Mouse (Mus musculus) heart, embryonic 16.5 days (tissue): ENCODE results near the gene Ttc23. TPM values are rescaled to one million over a fixed set of nuclear protein-coding genes. Genes with fewer than 3 reads are reported as not detected.

Source experiments
- ATAC-seq: fragments of 200-750 bp; cut with Nextera tagmentation; replicated peaks from 2 replicates; pipeline ENCODE4 v1.8.0; 2017; ENCODE audit warnings: moderate number of reproducible peaks; ENCODE audit not compliant: insufficient read depth, low FRiP score; ENCODE audit errors: extremely low read depth
- H3K27ac ChIP-seq: fragments of 300-500 bp; sonication (generic); 2 replicates; pipeline ENCODE4 v1.5.1; 2014; ENCODE audit warnings: mild to moderate bottlenecking, low read length, control low read depth, moderate library complexity
- H3K27me3 ChIP-seq: fragments of 300-500 bp; sonication (generic); 2 replicates; pipeline ENCODE4 v1.6.1; 2014; ENCODE audit warnings: low read length, mixed read lengths; ENCODE audit not compliant: control insufficient read depth, insufficient read depth
- H3K36me3 ChIP-seq: fragments of 300-500 bp; sonication (generic); 2 replicates; pipeline ENCODE4 v1.6.1; 2014; ENCODE audit not compliant: control insufficient read depth, insufficient read depth
- H3K4me1 ChIP-seq: fragments of 300-500 bp; sonication (generic); 2 replicates; pipeline ENCODE4 v1.6.1; 2014; ENCODE audit warnings: low read length, mixed read lengths; ENCODE audit not compliant: control insufficient read depth, insufficient read depth
- H3K4me2 ChIP-seq: fragments of 300-500 bp; sonication (generic); 2 replicates; pipeline ENCODE4 v1.6.1; 2014; ENCODE audit warnings: low read depth, mild to moderate bottlenecking, control low read depth, low read length
- H3K4me3 ChIP-seq: fragments of 300-500 bp; sonication (generic); 2 replicates; pipeline ENCODE4 v1.5.1; 2014; ENCODE audit warnings: mild to moderate bottlenecking, control low read depth, low read length
- H3K9ac ChIP-seq: fragments of 300-500 bp; sonication (generic); 2 replicates; pipeline ENCODE4 v1.6.1; 2014; ENCODE audit warnings: low read length, control low read depth
- H3K9me3 ChIP-seq: fragments of 300-500 bp; sonication (generic); replicated peaks from 2 replicates; pipeline ENCODE4 v1.6.1; 2016; ENCODE audit warnings: low read length; ENCODE audit not compliant: control insufficient read depth
- WGBS: fragments of 180-500 bp; shearing (Covaris S2); extraction: QIAGEN DNeasy Blood & Tissue Kit; methylation state at CpG from one replicate; pipeline ENCODE4 v1.1.7; 2014; 5-methylcytosine and 5-hydroxymethylcytosine counted together
- polyA plus RNA-seq: library from polyadenylated mRNA; unstranded; fragments of >200 nt; fragmentation: Nextera tagmentation; extraction: Ambion mirVana; gene quantifications from 2 replicates; pipeline ENCODE4 v1.2.1, GENCODE M21; 2015

The Ttc23 gene
- polyA plus RNA-seq, 1 experiment from 2014 or later, result 17.5 TPM

DNA sequence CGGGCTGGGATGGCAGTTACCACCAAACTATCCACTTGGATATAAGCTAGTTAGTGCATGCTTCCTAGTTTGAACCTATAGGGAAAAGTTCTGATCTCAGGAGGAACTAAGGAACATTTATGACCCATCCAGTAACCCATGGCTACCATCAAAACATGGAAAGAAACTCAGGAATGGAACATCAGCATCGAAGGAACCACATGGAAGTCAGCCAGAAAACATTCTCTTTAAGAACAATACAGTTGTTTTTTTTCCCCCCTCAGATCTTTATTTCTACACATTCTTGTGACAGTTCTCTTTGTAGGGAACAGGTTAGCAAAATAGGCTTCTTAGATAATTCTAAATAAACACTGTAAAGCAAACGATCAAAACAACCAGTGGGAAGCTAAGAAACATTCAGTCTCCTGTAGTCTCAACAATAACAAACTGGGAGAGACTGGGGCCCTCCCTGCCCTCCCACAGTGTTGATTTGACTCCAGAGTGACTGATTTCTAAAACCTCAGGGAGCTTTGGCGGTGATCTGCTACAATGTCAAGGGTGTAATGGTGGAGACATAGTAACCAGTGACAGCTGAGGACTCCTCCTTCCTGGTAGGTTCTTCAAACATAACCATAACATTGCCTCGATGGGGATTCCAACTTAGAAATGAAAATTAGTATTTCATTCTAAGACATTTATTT is 83.4 kb downstream of the Ttc23 start:
- Histone ChIP-seq H3K4me3 (no peak overlapping the region), H3K27ac (no peak overlapping the region), H3K27me3 (no peaks in the 10 kb centered on the region), H3K4me1 (peaks cover 20% of the 10 kb centered on the region), H3K9ac (no peak overlapping the region), H3K36me3 (peaks cover 8% of the 10 kb centered on the region), H3K4me2 (no peak overlapping the region), H3K9me3 (peaks cover 3% of the 10 kb centered on the region; the same call in 1 of the 2 replicates)
- 53% methylated on average over 5 of the region's 5 CpGs for WGBS
- ATAC-seq, result no peak; the same call in 1 of the 2 replicates

DNA sequence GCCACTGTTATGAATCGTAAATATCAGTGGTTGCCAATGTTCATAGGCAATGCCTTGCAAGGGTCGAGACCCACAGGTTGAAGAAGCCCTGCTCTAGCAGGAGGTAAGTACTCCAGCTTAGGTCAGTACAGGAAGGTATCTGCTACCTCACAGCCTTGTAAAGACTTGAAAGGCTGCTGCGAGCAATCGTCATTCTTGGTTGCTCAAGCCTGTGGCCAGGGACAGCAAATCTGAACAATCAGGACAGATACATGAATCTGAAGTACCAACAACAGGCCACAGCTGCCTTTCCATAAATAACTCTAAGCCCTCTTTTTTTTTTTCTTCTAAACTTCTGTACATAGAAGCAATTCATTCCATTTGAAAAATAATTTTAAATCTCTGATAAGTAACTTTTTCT is 85.1 kb downstream of the Ttc23 start:
- H3K4me2 ChIP-seq, result no peak overlapping the region
- no peak overlapping the region; the same call in 1 of the 2 replicates for H3K27ac ChIP-seq
- peaks cover 8% of the 10 kb centered on the region for H3K36me3 ChIP-seq
- H3K27me3 ChIP-seq, result no peaks in the 10 kb centered on the region
- peaks cover 3% of the 10 kb centered on the region; the same call in 1 of the 2 replicates for H3K9me3 ChIP-seq
- peaks cover 20% of the 10 kb centered on the region for H3K4me1 ChIP-seq
- 58% methylated on average over 4 of the region's 4 CpGs for WGBS
- ATAC-seq, result no peak
- H3K9ac ChIP-seq, result no peak overlapping the region
- H3K4me3 ChIP-seq, result no peak overlapping the region

DNA sequence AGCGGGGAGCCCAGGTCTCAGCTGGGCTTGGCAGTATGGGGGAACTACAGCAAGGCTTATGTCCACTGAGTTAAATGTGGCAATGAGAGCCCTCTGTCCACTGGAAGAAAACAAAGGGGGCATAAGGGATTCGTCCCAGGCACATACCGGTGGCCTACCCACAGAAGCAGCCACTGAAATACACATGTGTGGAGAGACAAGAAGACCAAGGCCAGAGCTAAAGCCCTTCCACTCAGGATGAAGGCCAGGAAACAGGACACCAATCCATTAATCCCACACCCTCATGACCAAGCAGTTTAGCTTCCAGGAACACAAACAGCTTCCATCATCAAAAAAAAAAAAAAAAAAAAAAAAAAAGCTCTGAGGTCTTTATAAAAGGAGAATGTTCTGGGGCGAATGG is 93.2 kb downstream of the Ttc23 start:
- no peak overlapping the region for H3K4me3 ChIP-seq
- 88% methylated on average over 4 of the region's 4 CpGs for WGBS

DNA sequence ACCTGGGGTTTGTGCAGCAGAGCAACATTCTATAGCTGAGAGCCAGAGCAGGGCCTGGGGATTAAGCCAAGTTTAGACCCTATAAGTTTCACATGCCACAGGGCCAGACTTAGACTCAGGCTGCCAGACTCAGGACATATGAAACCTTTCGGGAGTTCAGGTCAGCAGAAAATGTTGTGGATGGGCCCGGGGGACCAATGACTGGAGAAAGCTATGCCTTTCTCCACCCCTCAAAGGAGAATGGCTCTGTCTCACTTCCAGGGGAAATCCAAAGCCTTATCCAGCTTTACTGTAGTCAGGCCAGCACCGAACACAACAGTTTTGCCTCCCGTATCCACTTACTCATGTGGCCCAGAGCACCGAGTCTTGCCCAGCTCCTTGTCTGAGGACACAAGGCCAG is 93.6 kb downstream of the Ttc23 start:
- Histone ChIP-seq H3K4me2 (no peak overlapping the region), H3K4me3 (no peak overlapping the region), H3K27me3 (no peaks in the 10 kb centered on the region), H3K9ac (no peak overlapping the region), H3K36me3 (no peaks in the 10 kb centered on the region), H3K9me3 (no peaks in the 10 kb centered on the region), H3K27ac (peak overlapping the region; percentile 44; the same call in 1 of the 2 replicates), H3K4me1 (peaks cover 18% of the 10 kb centered on the region)
- no peak for ATAC-seq
- 61% methylated on average over 5 of the region's 5 CpGs for WGBS

More for the DNA sequence above, 93.2 kb downstream of the Ttc23 start:
- H3K4me2 ChIP-seq, result no peak overlapping the region
- H3K27ac ChIP-seq, result no peak overlapping the region
- no peaks in the 10 kb centered on the region for H3K9me3 ChIP-seq
- no peak overlapping the region for H3K9ac ChIP-seq
- ATAC-seq, result no peak
- H3K36me3 ChIP-seq, result no peaks in the 10 kb centered on the region
- H3K4me1 ChIP-seq, result peaks cover 18% of the 10 kb centered on the region
- H3K27me3 ChIP-seq, result no peaks in the 10 kb centered on the region

DNA sequence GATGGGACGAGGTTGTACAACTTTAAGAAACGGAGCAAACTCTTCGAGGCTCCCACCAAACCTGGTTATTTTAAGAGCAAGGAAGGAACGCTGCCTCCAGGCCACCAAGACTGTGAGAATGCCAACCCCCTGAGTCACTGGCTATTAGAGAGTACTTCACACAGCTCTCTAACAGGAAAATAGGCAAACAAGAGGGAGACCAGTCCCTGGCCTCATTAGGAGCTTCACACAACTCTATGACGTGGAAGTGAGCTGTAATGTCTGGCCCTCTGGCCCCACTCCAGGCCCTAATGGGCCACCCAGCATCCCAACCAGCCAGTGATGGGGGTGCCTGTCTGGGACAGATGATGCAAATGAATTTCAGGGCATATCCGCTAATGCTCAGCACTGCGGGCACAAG is 94.5 kb downstream of the Ttc23 start:
- peak overlapping the region; percentile 56 for H3K27ac ChIP-seq
- no peaks in the 10 kb centered on the region for H3K36me3 ChIP-seq
- peak; percentile 79 for ATAC-seq
- H3K27me3 ChIP-seq, result no peaks in the 10 kb centered on the region
- no peak overlapping the region for H3K4me3 ChIP-seq
- WGBS, result 38% methylated on average over 7 of the region's 7 CpGs
- H3K9ac ChIP-seq, result no peak overlapping the region
- H3K4me2 ChIP-seq, result no peak overlapping the region
- no peaks in the 10 kb centered on the region for H3K9me3 ChIP-seq
- H3K4me1 ChIP-seq, result peaks cover 18% of the 10 kb centered on the region

DNA sequence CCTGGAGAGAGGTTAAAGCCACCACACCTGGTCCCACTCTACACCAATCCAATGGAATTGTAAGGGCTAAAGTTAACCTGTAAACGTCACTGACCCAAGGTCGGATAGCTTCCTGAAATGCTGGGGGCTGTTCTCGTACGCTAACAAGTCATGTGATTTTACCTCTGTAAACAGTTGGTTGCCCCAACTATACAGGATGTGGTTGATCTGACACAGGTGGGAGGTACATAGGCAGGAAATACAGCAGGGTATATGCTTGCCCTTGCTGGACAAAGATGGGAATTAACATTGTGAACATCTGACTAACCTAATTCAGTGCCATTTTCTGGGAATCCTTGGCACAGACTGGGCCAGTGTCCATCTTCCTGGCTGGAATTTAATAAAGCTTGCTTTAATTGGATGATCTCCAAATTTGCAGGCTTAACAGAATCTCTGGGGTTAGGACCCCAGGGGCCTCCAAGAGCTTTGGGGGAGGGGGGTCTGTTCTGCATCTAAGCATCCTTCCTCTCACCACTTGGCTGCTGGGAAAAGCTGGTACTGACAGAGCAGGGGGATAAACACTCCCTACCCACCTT is 100.6 kb downstream of the Ttc23 start:
- no peaks in the 10 kb centered on the region for H3K9me3 ChIP-seq
- no peak overlapping the region for H3K4me3 ChIP-seq
- no peak for ATAC-seq

DNA sequence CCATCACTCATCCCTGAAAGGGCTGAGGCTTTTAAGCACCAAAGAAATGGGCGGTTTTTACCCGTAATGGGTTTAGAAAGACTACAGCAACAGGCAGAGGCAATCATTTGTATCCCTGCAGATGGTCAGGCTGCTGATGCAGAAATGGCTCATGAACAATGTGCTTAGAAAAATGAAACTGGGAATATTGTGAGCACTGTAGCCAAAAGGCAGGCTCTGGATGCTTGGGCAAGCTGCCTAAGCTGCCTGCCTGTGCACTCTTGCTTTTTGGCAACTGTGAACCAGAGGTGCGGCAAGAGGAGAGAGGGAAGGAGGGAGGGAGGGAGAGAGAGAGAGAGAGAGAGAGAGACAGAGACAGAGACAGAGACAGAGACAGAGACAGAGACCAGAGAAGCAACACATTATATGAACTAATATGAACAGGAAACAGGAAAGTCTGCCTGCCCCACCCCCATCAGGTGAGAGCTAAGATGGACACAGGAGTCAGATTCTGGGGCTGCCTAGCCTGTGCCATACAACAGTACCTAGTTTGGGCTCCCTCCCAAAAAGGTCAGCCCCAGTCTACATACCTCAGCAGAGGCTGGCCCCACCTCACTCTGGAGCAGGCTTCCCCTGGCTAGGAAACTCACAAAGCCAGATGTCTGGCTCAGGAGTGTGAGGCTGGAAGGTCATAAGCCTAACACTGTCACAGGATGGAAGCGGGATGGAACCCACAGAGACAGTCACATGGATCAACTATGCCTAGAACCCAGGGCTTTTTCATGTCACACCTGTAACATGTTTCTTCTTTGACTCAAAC is 102.4 kb downstream of the Ttc23 start:
- no peak overlapping the region for H3K4me3 ChIP-seq
- H3K9ac ChIP-seq, result no peak overlapping the region
- no peak overlapping the region for H3K4me2 ChIP-seq
- no peaks in the 10 kb centered on the region for H3K9me3 ChIP-seq
- no peak overlapping the region for H3K27ac ChIP-seq
- ATAC-seq, result no peak
- no peaks in the 10 kb centered on the region for H3K4me1 ChIP-seq
- 69% methylated on average over 4 of the region's 4 CpGs for WGBS
- no peaks in the 10 kb centered on the region for H3K27me3 ChIP-seq
- H3K36me3 ChIP-seq, result no peaks in the 10 kb centered on the region

More for the DNA sequence above, 100.6 kb downstream of the Ttc23 start:
- H3K36me3 ChIP-seq, result no peaks in the 10 kb centered on the region
- no peaks in the 10 kb centered on the region for H3K27me3 ChIP-seq
- H3K9ac ChIP-seq, result no peak overlapping the region
- H3K4me2 ChIP-seq, result no peak overlapping the region
- no peaks in the 10 kb centered on the region for H3K4me1 ChIP-seq
- 84% methylated on average over 4 of the region's 4 CpGs for WGBS
- no peak overlapping the region for H3K27ac ChIP-seq

DNA sequence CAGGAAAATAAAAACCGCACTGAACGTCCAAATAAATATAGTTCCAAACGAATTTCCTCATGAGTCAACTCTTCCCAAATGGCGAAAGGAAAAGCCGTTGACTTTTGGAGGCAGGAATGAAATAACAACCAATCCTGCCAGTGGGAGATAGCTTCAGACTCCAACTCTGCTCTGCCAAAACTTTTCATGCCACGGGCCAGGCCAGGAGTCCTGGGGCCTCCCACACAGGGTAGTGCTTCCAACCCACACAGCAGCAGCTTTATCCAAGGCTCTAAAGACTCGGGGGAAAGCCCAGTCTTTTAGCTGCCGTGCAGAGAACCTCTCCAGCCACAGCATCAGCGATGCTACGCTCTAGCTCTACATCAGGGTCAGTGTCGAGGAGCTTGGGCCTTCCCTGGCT is 107.4 kb downstream of the Ttc23 start:
- WGBS, result 55% methylated on average over 11 of the region's 11 CpGs
- H3K9ac ChIP-seq, result no peak overlapping the region
- no peak overlapping the region for H3K4me3 ChIP-seq
- H3K27ac ChIP-seq, result no peak overlapping the region
- no peaks in the 10 kb centered on the region for H3K9me3 ChIP-seq
- peaks cover 6% of the 10 kb centered on the region; the same call in 1 of the 2 replicates for H3K27me3 ChIP-seq
- peaks cover 7% of the 10 kb centered on the region; the same call in 1 of the 2 replicates for H3K4me1 ChIP-seq
- H3K36me3 ChIP-seq, result no peaks in the 10 kb centered on the region
- H3K4me2 ChIP-seq, result no peak overlapping the region
- ATAC-seq, result no peak

DNA sequence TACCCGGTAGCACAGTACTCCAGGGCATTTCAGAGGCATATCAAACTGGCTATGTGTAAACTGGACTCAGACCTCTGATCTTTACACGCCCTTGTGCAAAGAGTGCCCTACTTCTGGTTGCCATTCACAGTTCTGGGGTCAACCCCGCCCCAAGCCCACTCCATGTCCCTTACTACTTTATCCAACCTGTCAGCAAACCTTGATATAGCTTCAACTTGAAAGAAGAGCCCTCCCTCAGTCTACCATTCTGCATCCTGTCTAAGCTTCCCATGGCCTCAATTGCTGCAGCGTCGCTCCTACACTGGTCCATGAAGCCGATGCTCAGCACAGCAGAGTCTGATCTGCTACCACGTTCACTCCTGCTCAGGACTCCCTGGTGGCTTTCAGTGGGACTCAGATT is 108.2 kb downstream of the Ttc23 start:
- 87% methylated on average over 7 of the region's 7 CpGs for WGBS
- no peak for ATAC-seq
- H3K36me3 ChIP-seq, result no peaks in the 10 kb centered on the region

More for the DNA sequence above, 108.2 kb downstream of the Ttc23 start:
- Histone ChIP-seq H3K27ac (no peak overlapping the region), H3K4me2 (no peak overlapping the region), H3K4me1 (peaks cover 9% of the 10 kb centered on the region), H3K9ac (no peak overlapping the region), H3K4me3 (no peak overlapping the region), H3K27me3 (peaks cover 8% of the 10 kb centered on the region), H3K9me3 (no peaks in the 10 kb centered on the region)
